Mouse (Mus musculus) lung, embryonic 14.5 days (tissue): ENCODE measurements around the gene Aatk. TPM values are rescaled to one million over a fixed set of nuclear protein-coding genes. Genes with fewer than 3 reads are reported as not detected.

Experiments used
- ATAC-seq: fragments of 200-750 bp; cut with Nextera tagmentation; 2 replicates; pipeline ENCODE4 v1.8.0; 2017; ENCODE audit warnings: mild to moderate bottlenecking, moderate TSS enrichment, moderate library complexity; ENCODE audit not compliant: insufficient read depth
- DNase-seq: peaks from one replicate; pipeline ENCODE4 v3.0.0-alpha.2; 2015
- H3K27ac ChIP-seq: fragments of 300-500 bp; sonication (generic); 2 replicates; pipeline ENCODE4 v1.5.1; 2014; ENCODE audit warnings: low read depth, mild to moderate bottlenecking, moderate library complexity
- H3K27me3 ChIP-seq: fragments of 300-500 bp; sonication (generic); 2 replicates; pipeline ENCODE4 v1.6.1; 2014; ENCODE audit warnings: low read length, control low read depth; ENCODE audit not compliant: insufficient read depth
- H3K36me3 ChIP-seq: fragments of 300-500 bp; sonication (generic); 2 replicates; pipeline ENCODE4 v1.6.1; 2014; ENCODE audit warnings: control low read depth; ENCODE audit not compliant: insufficient read depth
- H3K4me1 ChIP-seq: fragments of 300-500 bp; sonication (generic); 2 replicates; pipeline ENCODE4 v1.6.1; 2014; ENCODE audit warnings: antibody characterized with exemption, control low read depth; ENCODE audit not compliant: insufficient read depth
- H3K4me2 ChIP-seq: fragments of 300-500 bp; sonication (generic); 2 replicates; pipeline ENCODE4 v1.6.1; 2014; ENCODE audit warnings: mild to moderate bottlenecking
- H3K4me3 ChIP-seq: fragments of 300-500 bp; sonication (generic); 2 replicates; pipeline ENCODE4 v1.5.1; 2014; ENCODE audit warnings: low read depth, low read length
- H3K9ac ChIP-seq: fragments of 300-500 bp; sonication (generic); 2 replicates; pipeline ENCODE4 v1.6.1; 2014
- H3K9me3 ChIP-seq: fragments of 300-500 bp; sonication (generic); 2 replicates; pipeline ENCODE4 v1.6.1; 2016; ENCODE audit warnings: low read depth, low read length, control low read depth
- CTCF ChIP-seq: IDR thresholded peaks from 2 replicates; pipeline ENCODE4 v1.5.1; 2016; ENCODE audit warnings: antibody characterized with exemption, low read depth
- WGBS: fragments of 180-500 bp; shearing (Covaris S2); extraction: QIAGEN DNeasy Blood & Tissue Kit; methylation state at CpG from one replicate; pipeline ENCODE4 v1.1.7; 2014; 5-methylcytosine and 5-hydroxymethylcytosine counted together
- polyA plus RNA-seq: library from polyadenylated mRNA; unstranded; fragments of >200 nt; fragmentation: Nextera tagmentation; extraction: Ambion mirVana; gene quantifications from 2 replicates; pipeline ENCODE4 v1.2.1, GENCODE M21; 2014

Gene Aatk
- polyA plus RNA-seq, 1 experiment from 2014 or later, result 2.2 TPM

GRCm38 (mm10) chr11:119967892-119968291 is 79.1 kb downstream of the Aatk start:
- no peak for ATAC-seq
- 76% methylated on average over 2 of the region's 2 CpGs for WGBS
- no peak overlapping the region for H3K27ac ChIP-seq

DNA sequence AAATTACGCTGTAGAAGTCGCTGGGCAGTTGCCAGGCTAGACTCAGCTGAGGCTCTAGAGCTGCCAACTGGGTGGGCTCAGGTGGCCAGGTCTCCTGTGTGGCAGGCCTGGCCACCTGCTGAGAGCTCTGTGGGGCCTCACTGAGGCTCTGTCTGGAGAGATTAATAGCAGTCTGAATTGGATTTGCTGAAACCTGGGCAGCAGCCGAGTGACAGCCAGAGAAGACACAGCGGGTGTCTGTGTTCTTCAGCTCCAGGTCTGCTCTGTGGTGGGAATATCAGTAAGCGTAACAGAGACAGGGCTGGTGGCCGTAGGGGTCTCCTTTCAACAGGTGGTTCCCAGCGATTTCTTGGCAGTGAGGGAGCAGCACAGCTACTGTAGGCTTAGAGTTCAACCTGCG is 79.6 kb downstream of the Aatk start:
- Histone ChIP-seq H3K27me3 (no peaks in the 10 kb centered on the region), H3K9ac (no peak overlapping the region), H3K4me2 (no peak overlapping the region), H3K4me3 (no peak overlapping the region), H3K36me3 (peaks cover 23% of the 10 kb centered on the region; the same call in 1 of the 2 replicates), H3K9me3 (no peaks in the 10 kb centered on the region), H3K27ac (no peak overlapping the region), H3K4me1 (no peaks in the 10 kb centered on the region)
- DNase-seq (no peak), ATAC-seq (no peak)
- 73% methylated on average over 8 of the region's 8 CpGs for WGBS
- TF ChIP-seq CTCF, result no peak

More at GRCm38 (mm10) chr11:119967892-119968291, 79.1 kb downstream of the Aatk start:
- no peak for DNase-seq
- Histone ChIP-seq H3K36me3 (peaks cover 23% of the 10 kb centered on the region; the same call in 1 of the 2 replicates), H3K4me1 (no peaks in the 10 kb centered on the region), H3K9ac (no peak overlapping the region), H3K4me2 (no peak overlapping the region), H3K4me3 (no peak overlapping the region), H3K9me3 (no peaks in the 10 kb centered on the region), H3K27me3 (no peaks in the 10 kb centered on the region)
- no peak for TF ChIP-seq CTCF

GRCm38 (mm10) chr11:119966294-119966693 is 80.7 kb downstream of the Aatk start:
- Histone ChIP-seq H3K4me2 (no peak overlapping the region), H3K27me3 (no peaks in the 10 kb centered on the region), H3K4me3 (no peak overlapping the region), H3K4me1 (no peaks in the 10 kb centered on the region), H3K9me3 (no peaks in the 10 kb centered on the region), H3K36me3 (peaks cover 23% of the 10 kb centered on the region; the same call in 1 of the 2 replicates), H3K27ac (no peak overlapping the region), H3K9ac (no peak overlapping the region)
- TF ChIP-seq CTCF, result no peak
- 80% methylated on average over 6 of the region's 6 CpGs for WGBS
- no peak for ATAC-seq
- no peak for DNase-seq

GRCm38 (mm10) chr11:119965053-119965452 is 81.9 kb downstream of the Aatk start:
- TF ChIP-seq CTCF, result no peak
- H3K9ac ChIP-seq, result no peak overlapping the region
- ATAC-seq (no peak), DNase-seq (no peak)
- H3K9me3 ChIP-seq, result no peaks in the 10 kb centered on the region
- H3K27ac ChIP-seq, result no peak overlapping the region
- no peak overlapping the region for H3K4me2 ChIP-seq
- no peaks in the 10 kb centered on the region for H3K27me3 ChIP-seq
- peaks cover 27% of the 10 kb centered on the region; the same call in 1 of the 2 replicates for H3K36me3 ChIP-seq
- WGBS, result 25% methylated on average over 9 of the region's 9 CpGs
- H3K4me1 ChIP-seq, result no peaks in the 10 kb centered on the region
- H3K4me3 ChIP-seq, result no peak overlapping the region

DNA sequence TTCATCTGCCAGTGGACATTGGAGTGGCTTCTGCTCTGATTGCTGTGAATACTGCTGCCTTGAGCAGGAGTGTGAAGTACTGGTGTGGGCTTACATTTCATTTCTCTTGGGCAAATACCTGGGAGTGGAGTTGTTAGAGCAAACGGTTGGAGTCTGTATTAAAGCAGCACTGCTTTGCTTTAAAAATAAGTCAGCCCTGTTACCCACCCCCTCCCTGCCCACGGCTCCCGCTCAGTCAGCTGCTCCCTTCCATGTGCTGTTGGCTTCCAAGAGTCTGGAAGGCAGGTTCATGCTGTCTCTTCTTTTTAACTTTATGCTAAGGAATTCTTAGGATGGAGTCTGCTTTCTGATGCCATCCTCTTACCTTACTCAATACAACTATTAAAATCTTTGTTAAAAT is 85.5 kb downstream of the Aatk start:
- ATAC-seq (no peak), DNase-seq (no peak)
- H3K9me3 ChIP-seq, result no peaks in the 10 kb centered on the region
- TF ChIP-seq CTCF, result no peak
- H3K36me3 ChIP-seq, result peaks cover 20% of the 10 kb centered on the region; the same call in 1 of the 2 replicates
- WGBS, result 65% methylated on average over 3 of the region's 3 CpGs
- no peak overlapping the region for H3K4me2 ChIP-seq
- no peak overlapping the region for H3K4me3 ChIP-seq
- H3K9ac ChIP-seq, result no peak overlapping the region
- no peaks in the 10 kb centered on the region for H3K4me1 ChIP-seq
- no peaks in the 10 kb centered on the region for H3K27me3 ChIP-seq
- H3K27ac ChIP-seq, result no peak overlapping the region

GRCm38 (mm10) chr11:119960671-119961070 is 86.3 kb downstream of the Aatk start:
- H3K4me1 ChIP-seq, result peaks cover under 1% of the 10 kb centered on the region; the same call in 1 of the 2 replicates
- 80% methylated on average over 6 of the region's 6 CpGs for WGBS

DNA sequence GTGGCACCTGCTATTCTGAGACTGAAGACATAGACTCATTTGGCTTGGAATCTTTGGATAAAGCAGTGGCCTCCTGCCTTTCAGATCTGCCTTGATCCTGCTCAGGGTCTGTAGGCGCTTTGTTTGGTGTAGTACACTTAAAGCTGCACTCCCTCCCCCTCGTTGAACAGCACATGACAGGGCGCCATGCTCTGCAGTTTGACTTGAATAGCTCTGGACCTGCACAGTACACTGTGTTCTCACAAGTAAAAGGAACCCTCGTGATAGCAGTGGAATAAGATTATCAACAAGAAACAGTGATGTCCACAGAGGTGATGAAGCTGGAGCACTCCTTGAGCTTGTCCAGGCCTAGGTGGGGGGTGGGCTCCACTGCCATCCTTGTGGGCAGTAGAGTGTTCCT is 87.3 kb downstream of the Aatk start:
- H3K27me3 ChIP-seq, result no peaks in the 10 kb centered on the region
- ATAC-seq (no peak), DNase-seq (no peak)
- peaks cover 12% of the 10 kb centered on the region; the same call in 1 of the 2 replicates for H3K36me3 ChIP-seq
- no peak overlapping the region for H3K9ac ChIP-seq
- TF ChIP-seq CTCF, result no peak
- H3K4me3 ChIP-seq, result no peak overlapping the region
- H3K4me1 ChIP-seq, result peaks cover 9% of the 10 kb centered on the region; the same call in 1 of the 2 replicates
- no peak overlapping the region for H3K4me2 ChIP-seq
- WGBS, result 63% methylated on average over 4 of the region's 4 CpGs
- H3K9me3 ChIP-seq, result no peaks in the 10 kb centered on the region
- no peak overlapping the region for H3K27ac ChIP-seq

More at GRCm38 (mm10) chr11:119960671-119961070, 86.3 kb downstream of the Aatk start:
- DNase-seq, result no peak
- Histone ChIP-seq H3K36me3 (peaks cover 18% of the 10 kb centered on the region; the same call in 1 of the 2 replicates), H3K27ac (no peak overlapping the region), H3K9me3 (no peaks in the 10 kb centered on the region), H3K4me3 (no peak overlapping the region), H3K9ac (no peak overlapping the region), H3K4me2 (no peak overlapping the region), H3K27me3 (no peaks in the 10 kb centered on the region)
- ATAC-seq, result no peak
- TF ChIP-seq CTCF, result no peak
